Mouse (Mus musculus) A20 (cell line): ENCODE measurements around the gene AI481877.

Experiments
- DNase-seq: peaks from one replicate; pipeline ENCODE4 v3.0.0-alpha.2; 2011; ENCODE audit warnings: low read depth, low spot score

The AI481877 gene

DNA sequence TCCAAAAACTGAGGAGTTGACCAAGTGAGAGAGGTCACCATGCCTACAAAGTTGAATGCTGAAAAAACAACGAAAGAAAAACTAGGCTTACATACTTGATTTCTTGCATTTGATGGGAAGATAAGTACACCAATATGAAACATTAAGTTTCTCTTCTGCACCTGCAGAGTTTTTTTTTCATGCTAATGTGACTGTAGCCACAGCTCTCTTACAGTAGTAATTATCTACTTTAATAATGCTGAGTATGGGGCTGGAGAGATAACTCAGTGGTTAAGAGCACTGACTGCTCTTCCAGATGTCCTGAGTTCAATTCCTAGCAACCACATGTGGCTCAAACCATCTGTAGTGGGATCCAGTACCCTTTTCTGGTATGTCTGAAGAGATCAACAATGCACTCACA lies 13.7 kb downstream of the AI481877 start:
- DNase-seq, result no peak

DNA sequence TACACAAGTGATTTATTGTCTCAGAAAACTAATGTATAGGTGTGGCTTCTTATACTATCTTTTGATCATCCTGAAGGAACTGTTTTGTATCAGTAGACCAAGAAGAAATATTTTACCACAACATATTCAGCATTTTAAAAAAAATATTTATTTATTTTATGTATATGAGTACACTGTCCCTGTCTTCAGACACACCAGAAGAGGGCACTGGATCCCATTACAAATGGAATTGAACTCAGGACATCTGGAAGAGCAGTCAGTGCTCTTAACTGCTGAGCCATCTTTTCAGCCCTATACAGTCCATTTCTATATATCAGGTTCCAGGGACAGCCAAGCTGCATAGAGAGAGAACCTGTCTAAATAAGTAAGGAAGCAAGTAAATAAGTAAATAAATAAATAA lies 15.2 kb downstream of the AI481877 start:
- DNase-seq, result no peak

DNA sequence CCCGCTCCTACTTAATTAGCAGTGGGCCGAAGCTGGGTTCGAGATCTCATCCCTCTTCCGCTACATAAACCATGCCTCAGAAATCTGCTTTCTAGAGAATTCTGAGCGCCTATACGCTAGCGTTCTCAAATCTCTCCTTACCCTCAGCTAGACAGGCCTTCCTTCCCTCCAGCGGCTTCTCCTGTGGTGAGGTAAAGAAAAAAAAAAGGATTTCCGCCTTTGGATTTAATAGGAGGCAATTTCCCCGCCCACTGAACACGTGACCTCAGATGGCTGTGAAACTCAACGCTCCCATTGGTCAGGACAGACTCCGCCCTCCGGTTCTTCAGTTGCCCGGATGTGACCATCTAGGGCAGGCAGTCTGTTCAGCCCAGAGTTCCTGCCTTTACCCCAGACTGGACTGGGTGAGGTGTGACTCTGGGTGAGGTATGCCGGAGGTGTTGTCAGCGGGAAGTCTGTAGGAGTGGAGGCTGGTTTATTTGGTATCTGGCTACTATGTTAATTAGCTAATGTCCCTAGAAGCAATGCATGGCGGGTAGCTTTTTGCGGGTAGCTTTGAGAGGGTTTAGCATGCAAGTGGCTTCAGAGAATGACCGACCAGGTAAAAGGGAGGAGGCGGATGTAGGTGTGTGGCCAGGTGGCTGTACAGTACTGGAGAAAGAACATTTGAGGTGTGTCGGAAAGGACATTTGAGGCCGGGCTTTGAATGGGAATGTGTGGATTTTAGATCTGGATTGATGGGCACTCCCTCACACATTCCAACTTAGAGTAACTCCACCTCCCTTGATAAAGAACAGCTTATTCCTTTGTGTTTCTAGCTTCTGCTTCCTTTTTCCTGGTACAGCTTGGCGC lies 20.9 kb downstream of the AI481877 start:
- no peak for DNase-seq

DNA sequence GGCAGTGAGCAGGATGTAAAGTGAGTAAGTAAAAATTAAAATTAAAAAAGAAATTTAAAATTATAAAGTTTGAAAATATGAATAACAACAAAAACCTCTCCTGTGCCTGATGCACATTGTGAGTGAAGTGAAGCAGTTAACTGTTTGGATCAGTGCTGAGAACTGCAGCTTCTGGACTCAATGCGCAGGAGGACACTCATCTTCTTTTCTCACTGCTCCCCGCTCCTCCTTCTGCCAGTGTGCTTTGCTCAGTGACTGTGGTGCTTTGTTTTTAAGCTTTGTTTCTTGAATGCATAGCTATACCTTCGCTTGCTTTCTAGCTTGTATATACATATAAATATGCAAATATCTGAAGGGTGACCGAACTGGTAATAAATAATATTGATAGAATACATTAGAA lies 30.1 kb downstream of the AI481877 start:
- no peak for DNase-seq

DNA sequence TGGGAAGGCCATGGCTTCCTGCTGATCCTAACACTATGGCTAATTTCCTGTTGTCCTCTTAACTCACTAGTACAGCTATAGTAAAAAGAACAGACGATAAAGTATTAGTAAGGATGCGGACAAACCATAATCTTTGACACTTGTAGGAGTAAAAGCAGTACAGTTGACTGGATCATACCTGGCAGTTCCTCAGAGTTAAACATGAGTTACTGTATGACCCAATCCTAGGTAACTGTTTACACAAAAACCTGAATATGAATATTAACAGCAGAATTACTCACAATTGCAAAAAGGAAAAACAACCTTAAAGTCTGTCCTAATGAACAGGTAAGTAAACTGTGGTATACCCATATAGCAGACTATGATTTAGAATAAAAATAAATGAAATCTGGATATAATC lies 30.9 kb downstream of the AI481877 start:
- no peak for DNase-seq

DNA sequence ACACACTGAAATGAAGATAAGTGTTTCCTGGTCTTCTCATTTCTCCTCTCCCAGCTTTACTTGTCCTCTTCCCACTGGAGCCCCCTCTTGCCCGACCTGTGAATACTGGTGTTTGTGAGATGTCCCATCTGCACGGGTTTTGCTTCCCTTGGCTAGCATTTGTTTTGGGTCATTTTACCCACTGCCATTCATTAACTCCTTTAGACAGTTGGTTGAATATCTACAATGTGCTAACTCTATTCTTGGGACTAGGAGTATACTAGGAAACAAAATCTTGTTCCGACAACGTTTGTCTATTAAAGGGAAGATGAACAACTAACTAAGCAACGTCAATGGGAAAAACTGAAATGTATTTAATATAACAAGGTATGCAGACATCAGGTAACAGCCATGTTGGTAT lies 32.1 kb downstream of the AI481877 start:
- no peak for DNase-seq

DNA sequence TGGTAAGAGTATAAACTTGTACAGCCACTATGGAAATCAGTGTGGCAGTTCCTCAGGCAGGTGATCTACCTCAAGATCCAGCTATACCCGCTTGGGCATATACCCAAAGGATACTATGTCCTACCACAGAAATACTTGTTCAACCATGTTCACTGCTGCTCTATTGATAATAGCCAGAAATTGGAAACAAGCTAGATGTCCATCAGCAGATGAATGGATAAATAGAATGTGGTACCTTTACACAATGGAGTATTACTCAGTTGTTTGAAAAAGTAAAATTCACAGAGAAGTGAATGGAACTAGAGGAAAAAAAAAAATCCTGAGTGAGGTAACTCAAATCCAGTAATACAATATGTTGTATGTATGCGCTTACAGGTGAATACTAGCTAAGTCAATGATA lies 34.6 kb downstream of the AI481877 start:
- no peak for DNase-seq

DNA sequence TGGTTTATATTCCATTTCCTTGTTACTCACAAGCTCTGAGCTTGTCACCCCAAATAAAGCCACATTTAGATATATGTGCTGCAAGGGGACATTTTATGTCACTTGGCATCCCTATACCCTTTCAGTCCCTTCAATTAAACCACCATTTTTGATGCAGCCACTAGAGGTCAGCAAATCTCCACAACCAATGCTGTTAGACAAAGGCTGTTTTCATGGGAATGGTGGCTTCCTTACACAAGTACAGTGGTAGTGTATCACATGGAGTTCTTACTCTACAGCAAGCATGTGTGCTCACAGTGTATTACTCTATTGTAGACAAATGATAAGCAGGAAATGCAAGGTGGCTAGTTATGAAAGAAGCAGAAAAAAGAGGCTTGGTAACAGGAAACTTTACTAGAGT lies 42.4 kb downstream of the AI481877 start:
- peak; percentile 62 for DNase-seq

DNA sequence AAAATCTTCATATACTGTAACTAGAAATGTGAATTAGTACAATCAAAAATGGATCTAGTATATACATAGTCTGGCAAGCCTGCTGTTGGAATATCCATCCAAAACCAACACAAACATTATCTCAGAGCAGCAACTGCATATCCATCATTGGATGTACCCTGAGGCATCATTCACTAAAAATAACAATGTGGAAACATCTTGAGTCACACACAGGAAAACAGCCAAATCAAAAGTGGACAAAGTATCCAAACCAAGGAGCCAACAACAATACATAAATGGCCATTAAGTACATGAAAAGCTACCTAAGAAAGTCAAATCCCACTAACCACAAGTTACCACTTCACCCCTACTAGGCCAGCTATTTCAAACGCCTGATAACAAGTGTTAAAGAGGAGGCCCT lies 49.4 kb downstream of the AI481877 start:
- no peak for DNase-seq

DNA sequence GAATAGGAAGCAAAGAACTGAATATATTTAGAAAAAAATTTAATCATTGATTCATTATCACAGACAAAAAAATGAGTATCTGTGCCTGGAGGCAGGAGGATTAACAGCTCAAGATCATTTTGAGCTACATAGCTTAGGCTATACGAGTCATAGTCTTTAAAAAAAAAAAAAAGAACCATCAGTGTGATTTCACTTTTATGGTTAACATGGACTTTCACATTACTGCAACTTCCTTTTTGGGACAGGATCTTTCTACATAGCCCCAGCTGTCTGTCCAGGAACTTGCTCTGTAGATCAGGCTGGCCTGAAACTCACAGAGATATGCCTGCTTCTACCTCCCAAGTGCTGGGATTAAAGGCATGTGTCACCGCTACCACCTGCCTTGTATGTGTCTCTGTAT lies 55.4 kb downstream of the AI481877 start:
- DNase-seq, result peak; percentile 23

DNA sequence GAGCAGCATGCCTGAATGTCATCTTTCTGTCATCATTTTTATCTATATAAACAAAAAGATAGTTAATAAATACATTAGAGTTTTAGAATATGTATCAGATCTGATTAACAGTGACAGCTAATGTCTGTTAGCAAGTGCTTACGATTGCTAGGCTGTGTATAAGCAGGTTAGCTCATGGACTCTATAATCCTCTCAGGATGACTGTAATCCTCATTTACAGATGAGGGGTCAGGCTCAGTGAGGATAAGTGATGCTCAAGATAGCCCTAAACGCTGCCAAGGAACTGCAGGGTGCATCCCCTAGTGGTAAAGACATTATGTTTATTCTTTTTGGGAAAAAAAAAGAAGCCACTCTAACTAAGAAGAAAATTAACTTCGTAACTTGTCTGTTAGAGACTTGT lies 69.5 kb downstream of the AI481877 start:
- DNase-seq, result no peak

DNA sequence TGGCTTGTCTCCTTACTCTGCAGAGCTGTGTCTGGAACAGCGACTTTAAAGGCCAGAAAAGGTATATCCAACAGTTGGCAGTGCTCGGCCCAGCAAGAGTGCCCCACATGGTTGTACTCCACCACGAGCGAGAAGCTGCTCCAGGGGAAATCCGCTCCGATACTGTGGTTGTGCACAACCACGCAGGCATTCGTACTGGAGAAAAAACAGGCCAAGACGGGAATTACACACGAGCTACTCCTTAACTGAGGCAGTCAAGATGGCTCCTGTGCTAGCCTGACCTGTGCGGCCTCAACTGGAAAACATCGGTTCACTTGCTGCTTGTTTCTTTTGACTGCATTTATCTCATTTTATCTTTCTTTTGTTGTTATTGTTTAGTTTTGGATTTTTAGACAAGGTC lies 76.3 kb downstream of the AI481877 start:
- no peak for DNase-seq

DNA sequence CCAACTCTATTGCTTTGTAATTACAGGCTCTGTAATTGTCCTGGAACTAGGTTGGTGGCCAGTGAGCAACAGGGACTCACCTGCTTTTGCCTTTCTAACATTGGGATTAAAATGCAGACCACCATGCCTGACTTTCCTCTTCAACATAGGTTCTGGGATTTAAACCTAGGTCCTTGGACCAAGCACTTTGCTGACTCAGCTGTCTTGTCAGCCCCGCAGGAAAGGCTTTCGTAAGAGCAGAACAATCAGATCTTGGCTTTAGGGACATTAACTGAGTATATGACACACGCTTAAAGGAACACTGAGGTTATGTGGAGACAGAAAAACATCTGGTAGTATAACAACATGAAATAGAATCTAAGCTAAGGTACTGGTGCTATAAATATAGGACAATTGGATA lies 80.9 kb downstream of the AI481877 start:
- DNase-seq, result no peak

DNA sequence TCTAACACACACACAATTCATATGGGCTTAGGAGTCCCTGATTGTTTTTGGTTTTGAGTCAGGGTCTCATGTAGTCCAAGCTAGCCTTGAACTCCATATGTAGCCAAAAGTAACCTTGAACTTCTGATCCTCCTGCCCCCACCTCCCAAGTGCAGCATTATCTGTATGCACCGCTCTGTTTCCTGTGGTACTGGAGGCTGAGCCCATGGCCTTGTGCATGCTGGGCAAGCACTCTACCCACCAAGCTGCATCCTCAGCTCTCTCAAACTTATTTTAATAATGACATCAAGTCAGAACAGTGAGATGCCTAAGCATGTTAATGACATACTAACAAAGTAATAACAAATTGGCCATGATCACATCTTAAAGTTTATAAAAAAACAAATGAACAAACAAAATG lies 87.7 kb downstream of the AI481877 start:
- no peak for DNase-seq

DNA sequence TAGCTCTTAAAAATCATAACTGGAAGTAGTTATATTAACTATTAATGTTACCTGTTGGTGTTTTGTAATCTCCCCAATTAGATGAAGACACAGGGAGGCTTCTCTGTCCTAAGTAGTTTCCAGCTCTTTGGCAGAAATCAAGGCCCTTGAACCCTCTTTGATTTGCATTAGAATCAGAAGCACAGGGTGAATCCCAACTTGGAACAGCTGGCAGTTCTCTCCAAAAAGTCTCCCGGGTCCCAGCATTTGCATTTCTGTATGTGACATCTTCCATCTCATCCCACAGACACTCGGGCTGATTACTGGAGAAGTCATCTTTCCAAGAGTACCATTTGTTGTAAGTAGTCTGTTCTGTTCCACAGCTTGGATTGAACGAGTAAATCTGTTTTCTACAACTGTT lies 91.6 kb downstream of the AI481877 start:
- no peak for DNase-seq

DNA sequence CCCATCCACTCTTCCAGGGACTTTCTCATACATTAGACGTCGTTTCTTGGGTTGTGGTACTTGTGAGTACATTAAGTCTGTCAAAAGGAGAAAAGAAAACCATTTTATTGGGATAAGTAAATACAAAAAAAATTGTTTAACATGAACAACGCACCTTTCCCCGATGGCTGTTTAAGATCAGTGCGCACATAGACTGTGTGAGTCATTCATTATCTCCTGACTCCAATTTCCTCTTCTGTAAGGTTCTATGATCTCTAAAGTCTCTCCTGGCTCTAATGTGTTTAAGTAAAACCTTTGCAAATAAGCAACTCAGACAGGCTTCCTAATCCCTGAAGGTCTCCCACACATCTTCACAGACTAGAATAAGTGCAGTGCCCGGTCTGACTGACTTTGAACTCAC lies 94.9 kb downstream of the AI481877 start:
- DNase-seq, result no peak

DNA sequence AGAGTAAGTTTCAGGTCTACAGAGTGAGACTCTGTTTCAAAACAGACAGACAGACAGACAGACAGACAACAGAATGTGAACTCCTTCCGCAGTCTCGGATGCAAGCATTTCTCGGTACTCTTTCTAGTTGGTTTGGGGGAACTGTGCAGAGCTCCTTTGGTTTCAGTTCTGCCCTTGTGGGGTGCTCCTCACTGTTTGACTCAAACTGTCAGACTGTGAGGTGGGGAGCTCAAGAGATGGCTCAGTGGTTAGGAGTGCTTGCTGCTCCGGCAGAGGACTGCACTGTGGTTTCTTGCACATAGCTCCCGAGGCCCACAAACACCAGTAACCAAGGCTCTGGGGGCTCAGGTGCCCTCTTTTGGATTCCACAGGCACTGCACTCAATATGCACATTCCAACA lies 95.7 kb downstream of the AI481877 start:
- peak; percentile 77 for DNase-seq

DNA sequence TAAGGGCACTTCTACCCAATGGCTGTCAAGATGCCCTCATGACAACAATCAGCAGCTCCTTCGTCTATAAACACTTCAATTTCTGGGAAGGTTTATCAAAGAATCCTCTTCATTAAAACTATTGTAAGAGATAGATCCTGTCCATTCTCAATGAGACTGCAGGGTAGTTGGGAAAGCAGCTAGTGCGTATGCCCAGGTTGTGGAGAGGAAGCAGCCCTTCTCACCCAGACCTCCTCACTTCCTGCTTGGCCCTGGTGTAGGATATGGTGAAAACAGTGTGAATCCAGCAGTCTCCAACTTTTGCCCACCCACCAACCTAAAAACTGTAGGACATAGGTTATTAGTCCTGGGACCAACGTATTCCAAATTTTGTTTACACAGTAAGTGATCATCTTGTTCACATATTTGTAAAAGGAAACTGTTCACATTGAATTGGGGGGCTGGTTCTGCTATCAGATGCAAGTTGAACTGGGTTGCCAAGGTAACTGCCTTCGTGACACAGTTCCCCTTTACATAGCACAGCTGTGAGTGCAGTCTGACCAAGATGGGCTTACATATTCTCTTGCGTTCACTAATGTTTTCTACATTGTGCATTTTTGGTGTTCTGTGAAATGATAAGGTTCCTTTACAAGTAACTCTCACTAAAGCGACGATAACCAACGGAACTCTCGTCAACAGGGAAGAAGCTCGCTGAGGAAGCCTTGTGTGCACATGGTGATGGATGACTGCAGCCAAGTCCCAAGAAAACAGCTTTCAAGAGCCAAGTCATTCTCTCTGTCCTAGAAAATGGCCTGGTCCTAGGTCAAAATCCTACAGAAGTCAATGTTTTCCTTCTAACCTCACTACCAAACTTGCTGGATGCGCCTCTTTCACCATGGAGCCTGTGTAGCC lies 98.1 kb downstream of the AI481877 start:
- DNase-seq, result peak; percentile 83

DNA sequence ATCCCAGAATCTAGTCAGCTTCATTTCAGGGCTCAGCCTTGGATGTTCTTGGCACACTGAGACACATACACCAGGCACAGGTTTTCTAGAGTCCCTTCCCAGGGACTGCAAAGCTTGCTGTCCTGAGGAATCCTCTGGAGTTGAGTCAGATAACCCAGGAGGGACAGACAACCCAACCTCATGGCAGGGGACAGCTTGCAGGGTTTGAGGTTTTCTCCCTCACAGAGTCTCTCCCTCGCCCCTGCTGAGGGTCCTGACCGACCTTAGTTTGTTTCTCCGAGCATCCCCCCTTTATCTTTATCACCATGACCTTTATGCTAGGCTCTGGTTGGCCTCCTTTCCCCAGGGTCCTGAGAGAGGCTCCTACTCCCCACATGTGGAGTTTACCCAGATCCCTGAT lies 101.3 kb downstream of the AI481877 start:
- DNase-seq, result no peak

DNA sequence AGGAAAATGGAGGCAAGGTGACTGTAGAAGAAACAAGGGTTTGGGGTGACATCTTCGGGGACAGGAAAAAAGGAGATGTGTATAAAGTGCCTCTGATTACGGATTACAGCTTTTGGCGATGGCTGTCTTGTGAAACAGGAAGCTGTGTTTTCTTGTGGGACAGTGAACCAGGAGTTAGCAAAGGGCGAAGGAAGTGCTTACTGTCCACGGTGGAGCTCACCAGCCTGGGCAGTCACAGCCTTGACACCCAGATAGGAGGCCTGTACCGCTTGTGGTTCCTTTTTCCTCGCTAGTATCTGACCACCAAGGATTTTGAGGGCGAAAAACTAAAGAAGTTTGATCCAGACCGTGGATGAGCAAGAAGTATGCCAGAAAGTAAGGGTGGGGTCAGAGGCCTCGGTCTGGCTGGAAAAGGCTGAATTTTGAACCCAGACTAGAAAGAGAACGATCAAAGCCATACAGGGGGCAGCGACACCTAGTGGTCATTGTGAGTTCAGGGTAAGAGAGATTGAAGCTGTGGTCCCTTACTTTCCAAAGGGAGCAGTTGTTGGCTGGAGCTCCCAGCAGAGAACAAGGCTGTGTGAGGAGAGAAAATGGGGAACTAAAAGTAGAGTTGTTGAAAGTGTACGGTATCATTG lies 102.2 kb downstream of the AI481877 start:
- peak; percentile 87 for DNase-seq

DNA sequence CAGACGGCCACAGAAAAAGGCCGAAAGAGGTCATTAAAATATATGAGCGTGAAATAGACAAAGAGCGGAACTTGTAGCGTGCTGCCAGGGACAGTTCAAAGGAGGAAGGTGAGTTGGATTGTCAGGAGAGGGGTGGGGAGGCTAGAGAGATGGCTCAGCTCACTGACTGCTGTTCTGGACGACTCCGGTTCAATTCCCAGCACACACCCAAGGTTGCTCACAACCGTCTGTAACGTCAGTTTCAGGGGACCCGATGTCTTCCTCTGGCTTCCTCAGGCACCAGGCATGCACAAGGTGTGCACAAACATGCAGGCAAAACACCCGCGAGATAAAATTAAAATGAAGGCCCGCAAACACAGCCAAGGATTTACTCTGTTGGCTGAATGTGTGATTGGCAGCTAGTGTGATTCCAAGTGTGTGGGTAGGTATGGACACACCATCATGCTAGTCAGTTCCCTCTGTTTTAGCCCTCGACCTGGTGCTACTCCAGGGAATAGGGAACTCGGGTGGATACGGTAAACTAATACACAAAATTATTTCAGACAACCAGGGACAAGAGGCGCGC lies 102.9 kb downstream of the AI481877 start:
- peak; percentile 69 for DNase-seq
